Comparison of ENCODE assay signal across 23 mouse cellular contexts in genomic region chr10:122696335-122696734, GRCm38 (mm10).
"Had no signal": no experiment of that assay in that cellular context is flagged by ENCODE, and none has a peak within 500 bp of the region (broad histone marks: within the 10 kb centered on the region; RNA-seq: fewer than 3 reads in every experiment).

No protein-coding gene starts in this region.

- H3K36me3 ChIP-seq: lung, embryonic 15.5 days; midbrain, embryonic 10.5 days; midbrain, embryonic 12.5 days; neural tube, embryonic 13.5 days; neural tube, embryonic 15.5 days; stomach, embryonic 15.5 days had no signal

- H3K27ac ChIP-seq: lung, embryonic 15.5 days; macrophage; midbrain, embryonic 10.5 days; midbrain, embryonic 12.5 days; neural tube, embryonic 13.5 days; neural tube, embryonic 15.5 days; stomach, embryonic 15.5 days; stomach, postnatal 0 days had no signal

- DNase-seq: liver, postnatal 0 days; lung, adult 2 months; lung, postnatal 14 days; lung, postnatal 36 days; midbrain, embryonic 14.5 days; retina, postnatal 1 day; right cerebral cortex, adult 18-20 months; right cerebral cortex, postnatal 25 days; right cerebral cortex, postnatal 4 days; thymus, adult 2 months; thymus, postnatal 25 days; thymus, postnatal 4 days had no signal

- H3K9me3 ChIP-seq: lung, embryonic 15.5 days; midbrain, embryonic 10.5 days; midbrain, embryonic 12.5 days; neural tube, embryonic 13.5 days; neural tube, embryonic 15.5 days; stomach, embryonic 15.5 days had no signal

- H3K4me1 ChIP-seq: lung, embryonic 15.5 days; stomach, embryonic 15.5 days had no signal

- ATAC-seq: liver, postnatal 0 days; lung, postnatal 0 days; midbrain, embryonic 16.5 days had no signal

- H3K4me2 ChIP-seq: lung, embryonic 15.5 days; midbrain, embryonic 12.5 days; neural tube, embryonic 13.5 days; neural tube, embryonic 15.5 days; stomach, embryonic 15.5 days had no signal

- H3K4me3 ChIP-seq: lung, embryonic 15.5 days; midbrain, embryonic 10.5 days; midbrain, embryonic 12.5 days; myocyte; neural tube, embryonic 13.5 days; neural tube, embryonic 15.5 days; stomach, embryonic 15.5 days had no signal

- H3K27me3 ChIP-seq: lung, embryonic 15.5 days; midbrain, embryonic 12.5 days; neural tube, embryonic 13.5 days; neural tube, embryonic 15.5 days; stomach, embryonic 15.5 days had no signal

- H3K9ac ChIP-seq: liver, postnatal 0 days; lung, embryonic 15.5 days; midbrain, embryonic 12.5 days; neural tube, embryonic 13.5 days; neural tube, embryonic 15.5 days; stomach, embryonic 15.5 days had no signal
